Mouse (Mus musculus) kidney, embryonic 15.5 days (tissue): ENCODE measurements around the gene Neo1. TPM values are rescaled to one million over a fixed set of nuclear protein-coding genes. Genes with fewer than 3 reads are reported as not detected.

Experiments
- ATAC-seq: fragments of 200-750 bp; cut with Nextera tagmentation; replicated peaks from 2 replicates; pipeline ENCODE4 v1.8.0; 2017; ENCODE audit warnings: moderate TSS enrichment; ENCODE audit not compliant: low FRiP score
- H3K27ac ChIP-seq: fragments of 300-500 bp; sonication (generic); 2 replicates; pipeline ENCODE4 v1.5.1; 2015; ENCODE audit warnings: mild to moderate bottlenecking, inconsistent platforms
- H3K27me3 ChIP-seq: fragments of 300-500 bp; sonication (generic); 2 replicates; pipeline ENCODE4 v1.6.1; 2015; ENCODE audit warnings: inconsistent platforms
- H3K36me3 ChIP-seq: fragments of 300-500 bp; sonication (generic); 2 replicates; pipeline ENCODE4 v1.6.1; 2015; ENCODE audit warnings: inconsistent platforms
- H3K4me1 ChIP-seq: fragments of 300-500 bp; sonication (generic); 2 replicates; pipeline ENCODE4 v1.6.1; 2015; ENCODE audit warnings: inconsistent platforms
- H3K4me2 ChIP-seq: fragments of 300-500 bp; sonication (generic); 2 replicates; pipeline ENCODE4 v1.6.1; 2015; ENCODE audit warnings: moderate library complexity, mild to moderate bottlenecking, inconsistent platforms
- H3K4me3 ChIP-seq: fragments of 300-500 bp; sonication (generic); replicated peaks from 2 replicates; pipeline ENCODE4 v1.5.1; 2015; ENCODE audit warnings: mild to moderate bottlenecking, inconsistent platforms
- H3K9ac ChIP-seq: fragments of 300-500 bp; sonication (generic); 2 replicates; pipeline ENCODE4 v1.6.1; 2015; ENCODE audit warnings: mild to moderate bottlenecking, inconsistent platforms
- H3K9me3 ChIP-seq: fragments of 300-500 bp; sonication (generic); replicated peaks from 2 replicates; pipeline ENCODE4 v1.6.1; 2016; ENCODE audit warnings: inconsistent platforms
- WGBS: fragments of 180-500 bp; shearing (Covaris S2); methylation state at CpG from one replicate; pipeline ENCODE4 v1.1.7; 2015; ENCODE audit warnings: mixed read lengths; 5-methylcytosine and 5-hydroxymethylcytosine counted together
- polyA plus RNA-seq: library from polyadenylated mRNA; unstranded; fragments of >200 nt; fragmentation: Nextera tagmentation; extraction: Ambion mirVana; gene quantifications from 2 replicates; pipeline ENCODE4 v1.2.1, GENCODE M21; 2015

The Neo1 gene
- polyA plus RNA-seq, 1 experiment from 2014 or later = 33.7 TPM

GRCm38 (mm10) chr9:59056281-59056680 lies 20.0 kb upstream of the Neo1 start:
- Histone ChIP-seq H3K9me3 (no peaks in the 10 kb centered on the region), H3K27ac (no peak overlapping the region), H3K36me3 (no peaks in the 10 kb centered on the region), H3K4me1 (no peaks in the 10 kb centered on the region), H3K27me3 (no peaks in the 10 kb centered on the region), H3K4me3 (no peak overlapping the region; the same call in 1 of the 2 replicates), H3K9ac (no peak overlapping the region), H3K4me2 (peak overlapping the region; percentile 33)
- WGBS = 39% methylated on average over 8 of the region's 8 CpGs
- ATAC-seq = no peak

GRCm38 (mm10) chr9:59041805-59042204 lies 5.6 kb upstream of the Neo1 start:
- Histone ChIP-seq H3K4me3 (no peak overlapping the region), H3K4me1 (no peaks in the 10 kb centered on the region), H3K27ac (no peak overlapping the region), H3K36me3 (no peaks in the 10 kb centered on the region), H3K9ac (no peak overlapping the region), H3K9me3 (no peaks in the 10 kb centered on the region), H3K27me3 (no peaks in the 10 kb centered on the region), H3K4me2 (no peak overlapping the region)
- ATAC-seq = no peak

- Histone ChIP-seq H3K27me3 (no peaks in the 10 kb centered on the region), H3K9me3 (no peaks in the 10 kb centered on the region), H3K4me2 (peak overlapping the region; percentile 80), H3K9ac (peak overlapping the region; percentile 92), H3K4me3 (peak overlapping the region; percentile 90), H3K27ac (peak overlapping the region; percentile 100), H3K36me3 (no peaks in the 10 kb centered on the region), H3K4me1 (peaks cover 22% of the 10 kb centered on the region)
- ATAC-seq = peak; percentile 63
- WGBS = under 1% methylated on average over 55 of the region's 56 CpGs
Observed at GRCm38 (mm10) chr9:59036732-59037341, 596 bp upstream of the Neo1 start.

GRCm38 (mm10) chr9:59035342-59036158 lies 691 bp downstream of the Neo1 start:
- ATAC-seq = peak; percentile 26; the same call in 1 of the 2 replicates
- Histone ChIP-seq H3K9ac (peak overlapping the region; percentile 92), H3K27me3 (no peaks in the 10 kb centered on the region), H3K4me1 (peaks cover 22% of the 10 kb centered on the region), H3K4me3 (peak overlapping the region; percentile 90), H3K4me2 (peak overlapping the region; percentile 80), H3K9me3 (no peaks in the 10 kb centered on the region), H3K27ac (peak overlapping the region; percentile 100), H3K36me3 (no peaks in the 10 kb centered on the region)
- under 1% methylated on average over 63 of the region's 63 CpGs for WGBS

- H3K4me3 ChIP-seq = peak overlapping the region; percentile 90
- 0 out of 2 replicates have a peak overlapping the region, but pooled peaks have one; percentile 100 for H3K27ac ChIP-seq
- peaks cover 22% of the 10 kb centered on the region for H3K4me1 ChIP-seq
- ATAC-seq = no peak
- H3K27me3 ChIP-seq = no peaks in the 10 kb centered on the region
- no peaks in the 10 kb centered on the region for H3K36me3 ChIP-seq
- H3K4me2 ChIP-seq = peak overlapping the region; percentile 80
- WGBS = 30% methylated on average over 5 of the region's 5 CpGs
- H3K9me3 ChIP-seq = no peaks in the 10 kb centered on the region
- peak overlapping the region; percentile 92 for H3K9ac ChIP-seq
Observed at GRCm38 (mm10) chr9:59034836-59035235, 1.4 kb downstream of the Neo1 start.

GRCm38 (mm10) chr9:59033492-59033891 lies 2.7 kb downstream of the Neo1 start:
- Histone ChIP-seq H3K9me3 (no peaks in the 10 kb centered on the region), H3K4me2 (peak overlapping the region; percentile 24; the same call in 1 of the 2 replicates), H3K4me3 (no peak overlapping the region), H3K36me3 (no peaks in the 10 kb centered on the region), H3K4me1 (peaks cover 22% of the 10 kb centered on the region), H3K9ac (no peak overlapping the region), H3K27ac (no peak overlapping the region), H3K27me3 (no peaks in the 10 kb centered on the region)
- ATAC-seq = no peak
- 52% methylated on average over 3 of the region's 3 CpGs for WGBS

- no peak for ATAC-seq
- H3K4me2 ChIP-seq = no peak overlapping the region
- no peak overlapping the region for H3K9ac ChIP-seq
- no peaks in the 10 kb centered on the region for H3K27me3 ChIP-seq
- no peak overlapping the region for H3K27ac ChIP-seq
- no peaks in the 10 kb centered on the region for H3K4me1 ChIP-seq
- 43% methylated on average over 4 of the region's 4 CpGs for WGBS
- no peak overlapping the region for H3K4me3 ChIP-seq
- no peaks in the 10 kb centered on the region for H3K9me3 ChIP-seq
- H3K36me3 ChIP-seq = no peaks in the 10 kb centered on the region
Observed at GRCm38 (mm10) chr9:59024245-59024844, 11.9 kb downstream of the Neo1 start.

GRCm38 (mm10) chr9:59016060-59016719 lies 20.1 kb downstream of the Neo1 start:
- no peak overlapping the region for H3K4me3 ChIP-seq
- peaks cover 3% of the 10 kb centered on the region for H3K4me1 ChIP-seq
- ATAC-seq = no peak
- no peak overlapping the region for H3K27ac ChIP-seq
- no peaks in the 10 kb centered on the region for H3K27me3 ChIP-seq
- H3K9me3 ChIP-seq = no peaks in the 10 kb centered on the region
- 74% methylated on average over 3 of the region's 3 CpGs for WGBS
- no peaks in the 10 kb centered on the region for H3K36me3 ChIP-seq
- no peak overlapping the region for H3K4me2 ChIP-seq
- H3K9ac ChIP-seq = no peak overlapping the region

- Histone ChIP-seq H3K4me3 (no peak overlapping the region), H3K4me1 (peaks cover 3% of the 10 kb centered on the region), H3K27me3 (no peaks in the 10 kb centered on the region), H3K4me2 (no peak overlapping the region), H3K27ac (no peak overlapping the region), H3K9ac (no peak overlapping the region), H3K36me3 (no peaks in the 10 kb centered on the region), H3K9me3 (no peaks in the 10 kb centered on the region)
- WGBS = 7% methylated on average over 2 of the region's 2 CpGs
- ATAC-seq = no peak
Observed at GRCm38 (mm10) chr9:59013365-59013764, 22.9 kb downstream of the Neo1 start.

GRCm38 (mm10) chr9:58989255-58989928 lies 46.8 kb downstream of the Neo1 start:
- Histone ChIP-seq H3K9me3 (no peaks in the 10 kb centered on the region), H3K4me3 (no peak overlapping the region), H3K27me3 (no peaks in the 10 kb centered on the region), H3K36me3 (peaks cover 17% of the 10 kb centered on the region), H3K9ac (no peak overlapping the region), H3K4me2 (no peak overlapping the region), H3K27ac (no peak overlapping the region), H3K4me1 (no peaks in the 10 kb centered on the region)
- WGBS = 81% methylated on average over 5 of the region's 5 CpGs
- no peak for ATAC-seq

- peaks cover 12% of the 10 kb centered on the region; the same call in 1 of the 2 replicates for H3K36me3 ChIP-seq
- no peaks in the 10 kb centered on the region for H3K9me3 ChIP-seq
- WGBS = 86% methylated on average over 15 of the region's 15 CpGs
- H3K9ac ChIP-seq = no peak overlapping the region
- ATAC-seq = no peak
- no peaks in the 10 kb centered on the region for H3K27me3 ChIP-seq
- H3K4me3 ChIP-seq = no peak overlapping the region
- H3K27ac ChIP-seq = no peak overlapping the region
- H3K4me2 ChIP-seq = no peak overlapping the region
- no peaks in the 10 kb centered on the region for H3K4me1 ChIP-seq
Observed at GRCm38 (mm10) chr9:58979034-58979433, 57.2 kb downstream of the Neo1 start.
